Mouse (Mus musculus): ENCODE measurements around the gene Marco.

Marco gene

GRCm38 (mm10) chr1:120441587-120441986 is 63.2 kb downstream of the Marco start:
- DNase-seq (ENCODE audit: low read depth): no peak

GRCm38 (mm10) chr1:120435591-120435990 is 69.2 kb downstream of the Marco start:
- DNase-seq (ENCODE audit: low read depth): no peak

DNA sequence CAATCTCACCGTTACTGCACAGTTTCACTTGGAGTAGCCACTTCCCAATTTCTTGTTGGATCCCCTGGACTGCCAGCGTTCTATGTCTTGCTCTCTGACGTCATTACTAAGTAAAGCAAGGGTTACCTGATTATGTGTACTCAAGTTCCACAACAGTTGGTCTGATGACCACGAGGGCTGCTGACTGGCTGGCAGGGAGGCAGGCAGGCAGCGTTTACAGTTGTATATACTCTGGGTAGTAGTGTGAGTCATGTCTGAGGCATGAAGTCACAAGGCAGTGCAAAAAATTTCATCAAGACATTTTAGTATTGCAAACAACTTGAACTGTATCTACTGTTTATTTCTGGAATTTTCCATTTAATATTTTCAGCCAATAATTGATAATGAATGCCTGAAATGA is 74.7 kb downstream of the Marco start:
- no peak for DNase-seq (ENCODE audit: low read depth)

GRCm38 (mm10) chr1:120425587-120425986 is 79.2 kb downstream of the Marco start:
- DNase-seq (ENCODE audit: low read depth): no peak
